8 mouse cellular contexts compared by ENCODE assay signal in genomic region chr13:49146040-49146697, GRCm38 (mm10). TPM values are rescaled to one million over a fixed set of nuclear protein-coding genes. Genes with fewer than 3 reads are reported as not detected.
DNase-seq lines count a peak whose midpoint lies in the region; ATAC-seq and TF ChIP-seq lines count a peak whose summit lies in the region.
"Had no signal": no experiment of that assay in that cellular context is flagged by ENCODE, and none has a peak within 500 bp of the region (broad histone marks: within the 10 kb centered on the region; RNA-seq: fewer than 3 reads in every experiment).

No protein-coding gene starts in this region.

- TF ChIP-seq CTCF in liver, adult 2 months (IDR thresholded peaks at IDR 0.05; ENCODE audit: low read depth, low read length): no peak
- TF ChIP-seq CTCF in small intestine, adult 2 months (IDR thresholded peaks at IDR 0.05; ENCODE audit: extremely low read depth, insufficient read length, insufficient replicate concordance, low read depth, low read length): no peak

- peaks cover 21% of the 10 kb centered on the region for H3K27me3 ChIP-seq in liver, adult 2 months (ENCODE audit: control insufficient read depth, insufficient read depth, low read length)
- H3K27me3 ChIP-seq in forebrain, embryonic 14.5 days (replicated peaks; ENCODE audit: control insufficient read depth, insufficient read depth, low read length): no peaks in the 10 kb centered on the region
- H3K27me3 ChIP-seq in limb, embryonic 12.5 days: peaks cover 79% of the 10 kb centered on the region
- H3K27me3 ChIP-seq in small intestine, adult 2 months (ENCODE audit: control insufficient read depth, insufficient read depth, low read length): peaks cover 6% of the 10 kb centered on the region; the same call in 1 of the 2 replicates

- no peaks in the 10 kb centered on the region for H3K9me3 ChIP-seq in forebrain, embryonic 14.5 days (replicated peaks; ENCODE audit: control insufficient read depth, low read length)
- H3K9me3 ChIP-seq in limb, embryonic 12.5 days: no peaks in the 10 kb centered on the region

- H3K36me3 ChIP-seq in liver, adult 2 months (ENCODE audit: control insufficient read depth, insufficient read depth, low read length): no peaks in the 10 kb centered on the region
- peaks cover 3% of the 10 kb centered on the region; the same call in 1 of the 2 replicates for H3K36me3 ChIP-seq in forebrain, embryonic 14.5 days (ENCODE audit: control insufficient read depth, insufficient read depth, low read length)
- H3K36me3 ChIP-seq in limb, embryonic 12.5 days: no peaks in the 10 kb centered on the region
- H3K36me3 ChIP-seq in small intestine, adult 2 months (ENCODE audit: control insufficient read depth, insufficient read depth, low read length): no peaks in the 10 kb centered on the region

- H3K27ac ChIP-seq in liver, adult 2 months (replicated peaks; ENCODE audit: insufficient read depth, low read depth, low read length): no peak overlapping the region
- H3K27ac ChIP-seq in forebrain, embryonic 14.5 days (ENCODE audit: low read depth, low read length): no peak overlapping the region; the same call in 1 of the 2 replicates
- no peak overlapping the region for H3K27ac ChIP-seq in limb, embryonic 12.5 days
- 0 out of 2 replicates have a peak overlapping the region, but pooled peaks have one; percentile 13 for H3K27ac ChIP-seq in small intestine, adult 2 months (ENCODE audit: insufficient read depth, low read depth, low read length)

- no peak for ATAC-seq in forebrain, embryonic 14.5 days
- ATAC-seq in limb, embryonic 12.5 days (ENCODE audit: insufficient number of reproducible peaks, insufficient read depth, low FRiP score, low TSS enrichment, low read depth): no peak

- H3K4me1 ChIP-seq in liver, adult 2 months (ENCODE audit: control insufficient read depth, insufficient read depth, low read length): peaks cover 2% of the 10 kb centered on the region; the same call in 1 of the 2 replicates
- peaks cover 27% of the 10 kb centered on the region for H3K4me1 ChIP-seq in forebrain, embryonic 14.5 days (ENCODE audit: control insufficient read depth, insufficient read depth, low read length)
- peaks cover 25% of the 10 kb centered on the region for H3K4me1 ChIP-seq in limb, embryonic 12.5 days (replicated peaks)
- H3K4me1 ChIP-seq in small intestine, adult 2 months (ENCODE audit: control insufficient read depth, insufficient read depth, insufficient read length, low read length): peaks cover 7% of the 10 kb centered on the region; the same call in 1 of the 2 replicates

- H3K79me2 ChIP-seq in liver, adult 2 months (ENCODE audit: control insufficient read depth, insufficient read depth, low read length): no peaks in the 10 kb centered on the region

- TF ChIP-seq POLR2A in liver, adult 2 months (IDR thresholded peaks at IDR 0.05; ENCODE audit: extremely low read depth, insufficient read depth, low read length): no peak
- TF ChIP-seq POLR2A in small intestine, adult 2 months (IDR thresholded peaks at IDR 0.05; ENCODE audit: low read depth, low read length): no peak

- no peak overlapping the region for H3K9ac ChIP-seq in liver, adult 2 months (ENCODE audit: low read depth, low read length)
- H3K9ac ChIP-seq in forebrain, embryonic 14.5 days (ENCODE audit: low read length): peak overlapping the region; percentile 97
- peak overlapping the region; percentile 70; the same call in 1 of the 2 replicates for H3K9ac ChIP-seq in limb, embryonic 12.5 days (replicated peaks)

- H3K4me2 ChIP-seq in forebrain, embryonic 14.5 days (ENCODE audit: low read length): peak overlapping the region; percentile 93
- peak overlapping the region; percentile 98 for H3K4me2 ChIP-seq in limb, embryonic 12.5 days

- H3K4me3 ChIP-seq in liver, adult 2 months (ENCODE audit: insufficient read depth, low read depth, low read length): peak overlapping the region; percentile 5; the same call in 1 of the 2 replicates
- peak overlapping the region; percentile 97 for H3K4me3 ChIP-seq in forebrain, embryonic 14.5 days (ENCODE audit: low read depth, low read length)
- H3K4me3 ChIP-seq in limb, embryonic 12.5 days (replicated peaks): peak overlapping the region; percentile 72
- peak overlapping the region; percentile 83 for H3K4me3 ChIP-seq in small intestine, adult 2 months (ENCODE audit: low read depth, low read length)
- H3K4me3 ChIP-seq: myocyte had no signal

- DNase-seq in liver, adult 2 months (ENCODE audit: extremely low read depth, low read depth, low spot score): no peak
- DNase-seq in liver: no peak
- DNase-seq in forebrain, embryonic 14.5 days (ENCODE audit: low spot score): peak; percentile 39
- DNase-seq in thymus, postnatal 25 days: no peak
- DNase-seq in kidney, adult 11 months: no peak

- WGBS in liver, adult 2 months: 35% methylated on average over 17 of the region's 17 CpGs
- WGBS in forebrain, embryonic 14.5 days: 24% methylated on average over 17 of the region's 17 CpGs
- 22% methylated on average over 17 of the region's 17 CpGs for WGBS in limb, embryonic 12.5 days
- WGBS in small intestine, adult 2 months: 31% methylated on average over 17 of the region's 17 CpGs

RNA-seq across cellular contexts. Expression of gene Wnk2, which starts 1.6 kb away (rescaled TPM):
- total RNA-seq in liver, adult 2 months (2014; rRNA removed): 0.07 and 0.09 TPM in 2 replicates
- polyA plus RNA-seq in liver, adult 2 months (2012; rRNA removed): 0.15 and 0.16 TPM in 2 replicates
- polyA plus RNA-seq in forebrain, embryonic 14.5 days (2014; fragmentation: Nextera tagmentation; extraction: Ambion mirVana): 14.9 and 17.8 TPM in 2 replicates
- 1.3 and 1.6 TPM in 2 replicates for polyA plus RNA-seq in limb, embryonic 12.5 days (2016; fragmentation: Nextera tagmentation; extraction: Ambion mirVana)
- polyA plus RNA-seq in small intestine, adult 2 months (2012; rRNA removed): 18.4 and 19.5 TPM in 2 replicates
- polyA plus RNA-seq: myocyte had no signal

RNA-seq across cellular contexts. Expression of gene Ninj1, which starts 41.1 kb away (rescaled TPM):
- 178 TPM in 2 replicates for total RNA-seq in liver, adult 2 months (2014; rRNA removed)
- 1,040 and 1,373 TPM in 2 replicates for polyA plus RNA-seq in liver, adult 2 months (2012; rRNA removed)
- 26.3 and 30.0 TPM in 2 replicates for polyA plus RNA-seq in forebrain, embryonic 14.5 days (2014; fragmentation: Nextera tagmentation; extraction: Ambion mirVana)
- polyA plus RNA-seq in limb, embryonic 12.5 days (2016; fragmentation: Nextera tagmentation; extraction: Ambion mirVana): 31.4 and 35.3 TPM in 2 replicates
- 53.6 and 84.7 TPM in 2 replicates for polyA plus RNA-seq in small intestine, adult 2 months (2012; rRNA removed)

Comparison
In these comparisons a context has a peak if more than half of its experiments do, and no peak if none do; other contexts are left out.
1. H3K4me3 ChIP-seq: peak in every context shown above with its lines; median percentile 97 in forebrain, embryonic 14.5 days; 83 in small intestine, adult 2 months; 72 in limb, embryonic 12.5 days; 5 in liver, adult 2 months.
2. RNA of gene Ninj1, which starts 41.1 kb away (polyA plus RNA-seq): 1,040 to 1,373 TPM in liver, adult 2 months; 53.6 to 84.7 TPM in small intestine, adult 2 months, 31.4 to 35.3 TPM in limb, embryonic 12.5 days and 26.3 to 30.0 TPM in forebrain, embryonic 14.5 days; every median in the first group is over 10 times any median in the second.